Mouse (Mus musculus) ovary, postnatal 36 days (tissue): ENCODE results near the gene Epn2.

Source experiments
- DNase-seq: peaks from one replicate; pipeline ENCODE4 v3.0.0; 2022; ENCODE audit warnings: low spot score, mixed read lengths

The Epn2 gene

GRCm38 (mm10) chr11:61578983-61579877 lies at the start of gene Epn2:
Epn2 (minus strand) TSS chr11:61579687.
- DNase-seq = peak; percentile 81

GRCm38 (mm10) chr11:61626509-61626908 lies 47.0 kb upstream of the Epn2 start:
- no peak for DNase-seq

GRCm38 (mm10) chr11:61625136-61625535 lies 45.6 kb upstream of the Epn2 start:
- no peak for DNase-seq

GRCm38 (mm10) chr11:61620762-61621161 lies 41.3 kb upstream of the Epn2 start:
- DNase-seq = no peak

GRCm38 (mm10) chr11:61620254-61620670 lies 40.8 kb upstream of the Epn2 start:
- DNase-seq = peak; percentile 83

- peak; percentile 78 for DNase-seq
Measured at GRCm38 (mm10) chr11:61619791-61620241, 40.3 kb upstream of the Epn2 start.

- DNase-seq = no peak
Measured at GRCm38 (mm10) chr11:61619356-61619755, 39.9 kb upstream of the Epn2 start.

- DNase-seq = no peak
Measured at GRCm38 (mm10) chr11:61618571-61618970, 39.1 kb upstream of the Epn2 start.

GRCm38 (mm10) chr11:61618131-61618530 lies 38.6 kb upstream of the Epn2 start:
- no peak for DNase-seq

GRCm38 (mm10) chr11:61617293-61617975 lies 37.9 kb upstream of the Epn2 start:
- no peak for DNase-seq

GRCm38 (mm10) chr11:61616523-61617292 lies 37.2 kb upstream of the Epn2 start:
- DNase-seq = peak; percentile 12

GRCm38 (mm10) chr11:61615686-61616522 lies 36.4 kb upstream of the Epn2 start:
- DNase-seq = peak; percentile 22

- no peak for DNase-seq
Measured at GRCm38 (mm10) chr11:61614401-61614800, 34.9 kb upstream of the Epn2 start.

- DNase-seq = no peak
Measured at GRCm38 (mm10) chr11:61612116-61612635, 32.7 kb upstream of the Epn2 start.

- no peak for DNase-seq
Measured at GRCm38 (mm10) chr11:61611197-61611596, 31.7 kb upstream of the Epn2 start.

- no peak for DNase-seq
Measured at GRCm38 (mm10) chr11:61608072-61608471, 28.6 kb upstream of the Epn2 start.

- no peak for DNase-seq
Measured at GRCm38 (mm10) chr11:61602705-61603104, 23.2 kb upstream of the Epn2 start.

GRCm38 (mm10) chr11:61601465-61601864 lies 22.0 kb upstream of the Epn2 start:
- DNase-seq = no peak

- DNase-seq = no peak
Measured at GRCm38 (mm10) chr11:61598367-61598766, 18.9 kb upstream of the Epn2 start.

GRCm38 (mm10) chr11:61597471-61597870 lies 18.0 kb upstream of the Epn2 start:
- DNase-seq = peak; percentile 25

- DNase-seq = no peak
Measured at GRCm38 (mm10) chr11:61593069-61593468, 13.6 kb upstream of the Epn2 start.
